Mouse (Mus musculus) heart, embryonic 14.5 days (tissue): ENCODE measurements at regions not wholly inside any gene's neighbourhood (a gene's known extent, or its start where the extent isn't known, plus 50 kb on each side); places are given as distances from the start of the nearest gene placed in this dataset.

Source experiments
- ATAC-seq: fragments of 200-750 bp; cut with Nextera tagmentation; 2 replicates; pipeline ENCODE4 v1.8.0; 2017; ENCODE audit warnings: low read depth, moderate TSS enrichment; ENCODE audit not compliant: insufficient number of reproducible peaks, insufficient read depth, low FRiP score
- H3K27ac ChIP-seq, 2 experiments: fragments of 200-500 bp in 1 of 2; fragments of 300-500 bp in 1 of 2; sonication (generic) in 1 of 2; replicated peaks in 1 of 2; 2 replicates each; pipeline ENCODE4 v1.5.1; 2012 to 2014; ENCODE audit warnings: low read depth in 2 of 2, low read length in 2 of 2, control low read depth in 1 of 2, mild to moderate bottlenecking in 1 of 2, mixed read lengths in 1 of 2; ENCODE audit not compliant: control insufficient read depth in 1 of 2, insufficient read depth in 1 of 2
- H3K27me3 ChIP-seq: fragments of 300-500 bp; sonication (generic); 2 replicates; pipeline ENCODE4 v1.6.1; 2014; ENCODE audit warnings: mild to moderate bottlenecking, low read length, control low read depth; ENCODE audit not compliant: control insufficient read depth, insufficient read depth
- H3K36me3 ChIP-seq: fragments of 300-500 bp; sonication (generic); 2 replicates; pipeline ENCODE4 v1.6.1; 2014; ENCODE audit warnings: mild to moderate bottlenecking, control low read depth, low read length, mixed read lengths; ENCODE audit not compliant: control insufficient read depth, insufficient read depth
- H3K4me1 ChIP-seq, 2 experiments: fragments of 200-500 bp in 1 of 2; fragments of 300-500 bp in 1 of 2; sonication (generic) in 1 of 2; 2 replicates each; pipeline ENCODE4 v1.6.1; 2012 to 2014; ENCODE audit warnings: low read length in 2 of 2, control low read depth in 1 of 2, mixed read lengths in 1 of 2; ENCODE audit not compliant: control insufficient read depth in 2 of 2, insufficient read depth in 2 of 2
- H3K4me2 ChIP-seq: fragments of 300-500 bp; sonication (generic); 2 replicates; pipeline ENCODE4 v1.6.1; 2014; ENCODE audit warnings: mild to moderate bottlenecking, low read length
- H3K4me3 ChIP-seq, 2 experiments: fragments of 200-500 bp in 1 of 2; fragments of 300-500 bp in 1 of 2; sonication (generic) in 1 of 2; 2 replicates each; pipeline ENCODE4 v1.5.1; 2012 to 2014; ENCODE audit warnings: low read length in 2 of 2, mild to moderate bottlenecking in 2 of 2, control low read depth in 1 of 2, low read depth in 1 of 2, moderate library complexity in 1 of 2; ENCODE audit not compliant: control insufficient read depth in 1 of 2, insufficient read depth in 1 of 2
- H3K9ac ChIP-seq: fragments of 300-500 bp; sonication (generic); 2 replicates; pipeline ENCODE4 v1.6.1; 2014; ENCODE audit warnings: mild to moderate bottlenecking, low read length
- H3K9me3 ChIP-seq: fragments of 300-500 bp; sonication (generic); 2 replicates; pipeline ENCODE4 v1.6.1; 2016; ENCODE audit warnings: low read length, control low read depth; ENCODE audit not compliant: control insufficient read depth
- WGBS: fragments of 180-500 bp; shearing (Covaris S2); extraction: QIAGEN DNeasy Blood & Tissue Kit; methylation state at CpG from one replicate; pipeline ENCODE4 v1.1.7; 2014; 5-methylcytosine and 5-hydroxymethylcytosine counted together

- H3K27me3 ChIP-seq = no peaks in the 10 kb centered on the region
- no peaks in the 10 kb centered on the region for H3K4me1 ChIP-seq
- no peak for ATAC-seq
- H3K4me3 ChIP-seq = no peak overlapping the region
- 84% methylated on average over 3 of the region's 3 CpGs for WGBS
- no peak overlapping the region for H3K4me2 ChIP-seq
- no peaks in the 10 kb centered on the region for H3K36me3 ChIP-seq
- no peak overlapping the region for H3K27ac ChIP-seq
- H3K9me3 ChIP-seq = no peaks in the 10 kb centered on the region
- no peak overlapping the region for H3K9ac ChIP-seq
Observed at GRCm38 (mm10) chr10:92356738-92357137, 365.5 kb downstream of the Nedd1 start.

- H3K4me1 ChIP-seq = no peaks in the 10 kb centered on the region
- no peak overlapping the region for H3K4me3 ChIP-seq
- no peak overlapping the region for H3K27ac ChIP-seq
- H3K27me3 ChIP-seq = no peaks in the 10 kb centered on the region
- H3K36me3 ChIP-seq = no peaks in the 10 kb centered on the region
- no peak overlapping the region for H3K9ac ChIP-seq
- WGBS = 70% methylated on average over 7 of the region's 7 CpGs
- ATAC-seq = no peak
- H3K4me2 ChIP-seq = no peak overlapping the region
- no peaks in the 10 kb centered on the region for H3K9me3 ChIP-seq
Observed at GRCm38 (mm10) chr10:92349043-92349442, 373.2 kb downstream of the Nedd1 start.

GRCm38 (mm10) chr10:92347960-92348675, 374.1 kb downstream of the Nedd1 start:
- no peak overlapping the region for H3K9ac ChIP-seq
- no peak overlapping the region for H3K4me2 ChIP-seq
- ATAC-seq = no peak
- no peak overlapping the region for H3K27ac ChIP-seq
- no peaks in the 10 kb centered on the region for H3K4me1 ChIP-seq
- H3K4me3 ChIP-seq = no peak overlapping the region
- 60% methylated on average over 10 of the region's 10 CpGs for WGBS
- no peaks in the 10 kb centered on the region for H3K36me3 ChIP-seq
- no peaks in the 10 kb centered on the region for H3K27me3 ChIP-seq
- no peaks in the 10 kb centered on the region for H3K9me3 ChIP-seq

- Histone ChIP-seq H3K4me2 (no peak overlapping the region), H3K9ac (no peak overlapping the region), H3K9me3 (no peaks in the 10 kb centered on the region), H3K36me3 (no peaks in the 10 kb centered on the region), H3K27me3 (no peaks in the 10 kb centered on the region), H3K4me3 (no peak overlapping the region), H3K27ac (no peak overlapping the region), H3K4me1 (no peaks in the 10 kb centered on the region)
- no peak for ATAC-seq
- WGBS = 90% methylated on average over 2 of the region's 2 CpGs
Observed at GRCm38 (mm10) chr10:92339671-92340070, 382.5 kb downstream of the Nedd1 start.

- no peaks in the 10 kb centered on the region for H3K9me3 ChIP-seq
- no peak for ATAC-seq
- no peak overlapping the region for H3K9ac ChIP-seq
- H3K4me3 ChIP-seq = no peak overlapping the region
- H3K4me1 ChIP-seq = peaks cover 2 to 4% of the 10 kb centered on the region in 2 experiments; a peak in 1 of 4 replicates
- no peak overlapping the region for H3K4me2 ChIP-seq
- no peaks in the 10 kb centered on the region for H3K36me3 ChIP-seq
- H3K27me3 ChIP-seq = no peaks in the 10 kb centered on the region
- 84% methylated on average over 2 of the region's 2 CpGs for WGBS
- H3K27ac ChIP-seq = no peak overlapping the region
Observed at GRCm38 (mm10) chr10:92336949-92337348, 385.3 kb downstream of the Nedd1 start.

- no peak overlapping the region for H3K27ac ChIP-seq
- no peaks in the 10 kb centered on the region for H3K9me3 ChIP-seq
- no peak for ATAC-seq
- H3K4me2 ChIP-seq = no peak overlapping the region
- H3K9ac ChIP-seq = no peak overlapping the region
- peaks cover 2 to 4% of the 10 kb centered on the region in 2 experiments; a peak in 1 of 4 replicates for H3K4me1 ChIP-seq
- no peak overlapping the region for H3K4me3 ChIP-seq
- no peaks in the 10 kb centered on the region for H3K36me3 ChIP-seq
- no peaks in the 10 kb centered on the region for H3K27me3 ChIP-seq
- 78% methylated on average over 5 of the region's 5 CpGs for WGBS
Observed at GRCm38 (mm10) chr10:92336138-92336537, 386.1 kb downstream of the Nedd1 start.

- no peak for ATAC-seq
- H3K27me3 ChIP-seq = no peaks in the 10 kb centered on the region
- no peaks in the 10 kb centered on the region for H3K36me3 ChIP-seq
- no peak overlapping the region for H3K27ac ChIP-seq
- H3K9ac ChIP-seq = no peak overlapping the region
- peaks cover 2 to 4% of the 10 kb centered on the region in 2 experiments; a peak in 1 of 4 replicates for H3K4me1 ChIP-seq
- WGBS = 73% methylated on average over 5 of the region's 5 CpGs
- no peaks in the 10 kb centered on the region for H3K9me3 ChIP-seq
- H3K4me3 ChIP-seq = no peak overlapping the region
- H3K4me2 ChIP-seq = no peak overlapping the region
Observed at GRCm38 (mm10) chr10:92335141-92335540, 387.1 kb downstream of the Nedd1 start.

- ATAC-seq = no peak
- Histone ChIP-seq H3K36me3 (no peaks in the 10 kb centered on the region), H3K4me3 (no peak overlapping the region), H3K4me2 (no peak overlapping the region), H3K9me3 (no peaks in the 10 kb centered on the region), H3K4me1 (peaks cover 2 to 4% of the 10 kb centered on the region in 2 experiments; a peak in 1 of 4 replicates), H3K27me3 (no peaks in the 10 kb centered on the region), H3K9ac (no peak overlapping the region), H3K27ac (no peak overlapping the region)
- 33% methylated on average over 6 of the region's 6 CpGs for WGBS
Observed at GRCm38 (mm10) chr10:92333869-92334268, 388.4 kb downstream of the Nedd1 start.
